Mouse (Mus musculus): ENCODE results near the gene Mdfic. TPM values are rescaled to one million over a fixed set of nuclear protein-coding genes. Genes with fewer than 3 reads are reported as not detected.
A peak's percentile ranks its signal among the peaks of the same experiment; 100 is the strongest.

The Mdfic gene
- polyA plus RNA-seq, 1 experiment from 2014 or later = 190 TPM

DNA sequence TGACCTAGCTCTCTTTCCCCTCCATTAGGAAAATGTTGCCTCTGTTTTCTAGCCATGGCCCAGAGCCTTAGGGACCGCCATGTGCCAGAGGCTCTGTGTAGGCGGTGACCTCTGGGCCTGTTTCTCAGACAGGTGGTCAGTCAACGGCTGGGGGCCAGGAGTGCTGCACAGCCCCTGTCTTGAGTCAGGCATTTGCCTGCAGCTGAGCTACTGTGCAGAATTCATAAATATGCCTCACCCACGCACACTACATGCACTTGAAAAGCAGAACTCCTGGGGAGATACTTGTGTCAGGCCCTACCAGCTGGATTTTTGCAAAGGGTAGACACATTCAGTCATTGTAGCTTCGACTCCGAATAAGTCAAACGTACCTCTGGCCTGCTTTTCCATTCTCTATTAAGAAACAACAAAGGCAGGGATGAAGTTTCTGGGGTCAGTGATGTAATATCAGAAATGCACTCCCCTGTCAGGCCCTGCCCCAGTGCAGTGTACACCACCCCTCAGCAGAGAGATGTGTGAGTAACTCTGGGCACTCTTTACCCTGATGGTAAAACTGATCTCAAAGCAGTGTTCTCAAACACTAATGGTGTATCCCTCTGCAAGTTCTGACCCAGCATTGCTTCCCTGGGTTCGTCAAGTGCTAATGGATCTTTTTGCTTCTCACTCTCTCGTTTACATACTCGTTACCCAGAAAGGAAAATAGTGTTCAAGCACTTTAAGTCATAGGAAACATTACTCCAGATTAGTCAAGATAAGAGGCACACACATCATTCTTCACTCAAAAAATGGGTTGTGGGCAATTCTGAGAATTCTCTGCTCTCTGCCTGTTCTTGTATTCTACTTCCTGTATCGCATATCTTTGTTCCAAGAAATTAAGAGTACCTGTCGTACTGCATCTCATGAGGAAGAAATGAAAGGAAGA lies 72.5 kb downstream of the Mdfic start:
- 33% methylated on average over 12 of the region's 12 CpGs for WGBS (ENCODE audit: missing documents)
- H3K4me3 ChIP-seq (ENCODE audit: inconsistent target) = peak overlapping the region; percentile 5; the same call in 1 of the 2 replicates
- H3K27ac ChIP-seq = peak overlapping the region; percentile 57
- peaks cover 100% of the 10 kb centered on the region for H3K79me2 ChIP-seq (ENCODE audit: inconsistent target)
- H3K36me3 ChIP-seq (ENCODE audit: inconsistent target) = peaks cover 23% of the 10 kb centered on the region; the same call in 1 of the 2 replicates

DNA sequence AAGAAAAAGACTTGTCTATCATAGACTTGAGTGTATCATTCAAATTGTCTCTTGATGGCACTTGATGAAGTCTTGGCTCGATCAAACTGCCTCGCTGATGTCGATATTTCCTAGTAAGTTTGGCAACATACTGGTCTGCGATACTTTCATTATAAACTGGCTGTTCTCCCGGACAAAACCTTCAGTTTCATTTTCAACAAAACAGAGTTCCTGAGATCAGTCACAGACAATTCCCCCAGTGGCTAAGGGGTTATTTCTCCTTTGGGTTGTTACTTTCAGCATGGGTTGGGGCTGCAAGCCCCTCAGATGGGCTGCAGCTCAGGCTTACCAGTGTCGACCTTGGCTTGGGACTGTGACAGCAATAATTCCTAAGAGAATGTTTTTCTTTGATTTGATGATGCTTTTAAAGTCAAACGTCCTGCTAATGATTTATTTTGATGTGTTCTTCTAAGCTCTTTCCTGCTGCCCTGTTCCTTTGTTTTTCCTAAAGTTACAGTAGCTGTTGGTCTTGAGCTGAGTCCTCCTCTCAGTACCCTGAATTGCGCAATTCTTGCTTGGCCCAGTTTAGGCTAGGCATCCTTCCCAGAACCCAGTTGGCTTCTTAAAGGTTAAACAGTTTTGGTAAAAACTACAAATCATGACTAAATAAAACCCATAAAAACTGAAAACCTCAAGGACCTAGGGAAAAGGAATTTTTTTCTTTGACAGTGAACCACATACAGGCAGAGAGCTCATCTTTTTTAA lies 73.3 kb downstream of the Mdfic start:
- 17% methylated on average over 8 of the region's 8 CpGs for WGBS (ENCODE audit: missing documents)
- Histone ChIP-seq H3K36me3 (ENCODE audit: inconsistent target) (peaks cover 15% of the 10 kb centered on the region; the same call in 1 of the 2 replicates), H3K27ac (peak overlapping the region; percentile 57), H3K79me2 (ENCODE audit: inconsistent target) (peaks cover 100% of the 10 kb centered on the region), H3K4me3 (ENCODE audit: inconsistent target) (peak overlapping the region; percentile 5; the same call in 1 of the 2 replicates)

DNA sequence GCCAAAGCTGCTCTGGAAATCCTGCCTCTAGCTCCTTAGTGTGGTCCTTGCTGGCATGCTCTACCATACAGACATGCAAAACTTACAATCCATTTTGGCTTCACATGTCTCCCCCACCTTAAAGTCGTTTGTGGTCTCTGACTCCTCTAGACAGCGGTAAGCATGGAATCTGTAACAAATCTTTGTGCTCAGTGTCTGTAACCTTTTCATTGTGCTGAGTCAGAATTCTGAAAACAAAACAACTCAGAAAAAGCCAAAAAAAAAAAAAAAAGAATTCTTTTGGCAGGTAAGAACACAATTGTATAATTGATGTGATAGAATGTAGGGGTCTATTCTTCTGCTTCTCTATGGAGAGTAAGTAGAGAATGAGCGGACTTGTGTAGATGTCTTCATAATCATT lies 74.3 kb downstream of the Mdfic start:
- 85% methylated on average over 3 of the region's 3 CpGs for WGBS (ENCODE audit: missing documents)
- Histone ChIP-seq H3K4me3 (ENCODE audit: inconsistent target) (no peak overlapping the region), H3K36me3 (ENCODE audit: inconsistent target) (peaks cover 22% of the 10 kb centered on the region), H3K27ac (no peak overlapping the region), H3K79me2 (ENCODE audit: inconsistent target) (peaks cover 100% of the 10 kb centered on the region)

DNA sequence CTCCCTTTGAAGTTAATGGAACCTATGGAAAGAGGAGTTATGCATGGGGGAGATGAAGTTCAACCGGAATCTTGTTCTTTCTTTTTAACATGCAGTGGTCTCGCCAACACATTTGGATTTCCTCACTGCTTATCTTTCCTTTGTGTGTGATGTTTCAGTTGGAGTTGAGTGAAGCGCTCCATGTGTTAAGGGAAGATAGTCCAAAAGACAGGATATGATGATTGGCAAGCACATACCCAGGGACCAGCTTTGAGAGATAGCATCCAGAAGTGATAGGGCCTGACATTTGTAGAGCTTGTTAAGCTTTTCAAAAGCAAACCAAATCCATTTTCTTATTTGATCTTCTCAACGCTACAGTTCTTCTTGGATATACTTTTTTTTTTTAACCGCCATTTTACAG lies 86.9 kb downstream of the Mdfic start:
- Histone ChIP-seq H3K79me2 (ENCODE audit: inconsistent target) (no peaks in the 10 kb centered on the region), H3K36me3 (ENCODE audit: inconsistent target) (peaks cover 30% of the 10 kb centered on the region; the same call in 1 of the 2 replicates), H3K27ac (no peak overlapping the region), H3K4me3 (ENCODE audit: inconsistent target) (no peak overlapping the region)
- 99% methylated on average over 5 of the region's 5 CpGs for WGBS (ENCODE audit: missing documents)

DNA sequence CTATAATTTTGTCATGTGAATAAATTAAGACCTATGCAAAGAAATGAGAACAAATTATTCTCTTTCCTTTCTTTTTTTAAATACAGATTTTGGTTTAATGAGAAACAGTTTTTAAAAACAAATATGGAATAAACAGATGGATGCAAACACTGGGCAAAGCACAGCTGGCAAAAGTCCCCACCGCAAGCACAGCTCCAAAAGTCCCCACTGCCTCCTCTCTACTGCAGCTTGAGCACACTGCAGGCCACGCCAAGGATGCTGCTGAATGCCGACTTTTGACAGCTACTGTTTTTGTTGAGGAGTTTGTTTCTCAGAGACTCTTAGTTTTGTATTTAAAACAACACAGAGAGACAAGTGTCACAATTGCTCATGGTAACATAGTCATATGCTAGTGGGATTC lies 104.8 kb downstream of the Mdfic start:
- Histone ChIP-seq H3K79me2 (ENCODE audit: inconsistent target) (no peaks in the 10 kb centered on the region), H3K27ac (no peak overlapping the region), H3K36me3 (ENCODE audit: inconsistent target) (no peaks in the 10 kb centered on the region), H3K4me3 (ENCODE audit: inconsistent target) (no peak overlapping the region)
- 83% methylated on average over 1 of the region's 3 CpGs for WGBS (ENCODE audit: missing documents)

DNA sequence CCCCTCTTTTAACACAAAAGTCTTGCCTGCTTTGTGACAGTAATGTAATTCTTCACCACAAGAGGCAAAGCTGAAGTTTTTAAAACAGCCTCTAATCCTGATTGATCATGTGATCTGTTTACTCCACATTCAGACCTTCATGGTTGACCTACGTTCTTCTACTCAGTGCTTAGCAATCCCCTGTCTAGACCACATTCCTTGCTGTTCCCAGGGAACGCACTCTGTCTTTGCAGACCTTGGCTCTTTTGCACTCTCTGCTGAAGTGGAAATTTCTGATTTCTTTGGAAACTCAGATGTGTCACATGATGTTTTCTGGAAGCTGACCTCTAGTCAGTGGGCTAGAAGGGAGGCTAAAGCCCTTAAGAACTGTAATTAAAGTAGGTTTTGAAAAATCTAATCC lies 109.4 kb downstream of the Mdfic start:
- Histone ChIP-seq H3K4me3 (ENCODE audit: inconsistent target) (no peak overlapping the region), H3K36me3 (ENCODE audit: inconsistent target) (no peaks in the 10 kb centered on the region), H3K79me2 (ENCODE audit: inconsistent target) (no peaks in the 10 kb centered on the region), H3K27ac (no peak overlapping the region)
- 95% methylated on average over 2 of the region's 2 CpGs for WGBS (ENCODE audit: missing documents)

DNA sequence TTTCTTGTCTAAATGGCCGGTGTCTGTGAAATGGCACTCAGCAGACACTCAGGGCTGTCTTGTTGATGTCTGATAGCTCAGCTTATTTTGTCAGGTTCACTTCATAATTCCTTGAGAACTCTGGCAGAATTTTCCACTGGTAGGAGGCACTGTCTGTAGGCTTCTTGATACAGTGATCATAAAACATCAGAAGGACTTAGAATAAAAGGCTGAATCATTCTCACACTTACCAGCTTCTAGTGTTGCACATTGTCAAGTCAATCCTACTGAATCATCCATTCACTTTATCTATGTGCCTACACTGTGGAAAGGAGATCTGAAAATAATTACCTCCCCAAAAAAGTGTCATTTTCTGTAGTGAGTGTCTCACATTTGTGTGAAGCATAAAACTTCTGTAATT lies 110.2 kb downstream of the Mdfic start:
- no peak overlapping the region for H3K27ac ChIP-seq
- H3K4me3 ChIP-seq (ENCODE audit: inconsistent target) = no peak overlapping the region
- H3K79me2 ChIP-seq (ENCODE audit: inconsistent target) = no peaks in the 10 kb centered on the region
- peaks cover 5% of the 10 kb centered on the region; the same call in 1 of the 2 replicates for H3K36me3 ChIP-seq (ENCODE audit: inconsistent target)
- WGBS (ENCODE audit: missing documents) = 100% methylated on average over 1 of the region's 1 CpGs

DNA sequence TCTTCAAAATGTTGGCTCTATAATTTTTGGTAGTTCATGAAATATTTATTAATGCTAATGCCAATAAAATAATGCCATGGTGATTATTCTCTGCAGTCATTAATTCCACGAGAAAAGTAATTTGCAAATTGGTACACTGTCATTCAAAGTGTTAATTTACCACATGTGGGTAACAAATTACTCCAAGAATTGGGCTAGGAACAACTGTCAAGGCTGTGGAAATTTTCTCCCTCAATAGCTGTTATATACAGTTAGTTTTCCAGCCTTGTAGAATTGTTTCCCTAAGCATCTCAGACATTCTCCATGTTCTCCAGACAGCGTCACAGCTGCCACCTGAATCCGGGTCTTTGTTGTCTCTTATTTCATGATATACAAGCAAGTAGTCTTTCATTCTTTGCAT lies 117.2 kb downstream of the Mdfic start:
- Histone ChIP-seq H3K36me3 (ENCODE audit: inconsistent target) (peaks cover 6% of the 10 kb centered on the region; the same call in 1 of the 2 replicates), H3K27ac (no peak overlapping the region), H3K4me3 (ENCODE audit: inconsistent target) (no peak overlapping the region), H3K79me2 (ENCODE audit: inconsistent target) (no peaks in the 10 kb centered on the region)
- WGBS (ENCODE audit: missing documents) = 100% methylated on average over 3 of the region's 3 CpGs

DNA sequence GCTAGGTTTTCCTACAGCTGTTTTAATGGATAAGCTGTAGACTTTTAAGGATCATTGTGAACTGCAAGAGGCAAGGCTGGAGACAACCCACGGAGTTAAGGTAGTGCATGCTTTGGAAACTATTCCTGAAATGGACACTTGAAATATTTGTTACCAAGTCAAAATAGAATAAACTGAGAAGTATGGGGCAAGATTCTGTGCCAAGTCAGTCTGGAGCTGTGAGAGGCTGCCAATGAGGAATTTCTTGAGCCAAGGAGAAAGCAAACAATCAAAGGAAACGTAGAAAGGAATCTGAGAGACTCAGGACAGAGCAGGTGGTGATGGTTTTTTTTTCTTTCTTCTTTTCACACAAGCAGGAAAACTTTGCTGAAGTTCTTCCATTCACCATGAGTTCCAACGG lies 119.4 kb downstream of the Mdfic start:
- 98% methylated on average over 3 of the region's 3 CpGs for WGBS (ENCODE audit: missing documents)
- H3K4me3 ChIP-seq (ENCODE audit: inconsistent target) = no peak overlapping the region
- peaks cover 7% of the 10 kb centered on the region; the same call in 1 of the 2 replicates for H3K79me2 ChIP-seq (ENCODE audit: inconsistent target)
- no peak overlapping the region for H3K27ac ChIP-seq
- H3K36me3 ChIP-seq (ENCODE audit: inconsistent target) = peaks cover 6% of the 10 kb centered on the region; the same call in 1 of the 2 replicates

DNA sequence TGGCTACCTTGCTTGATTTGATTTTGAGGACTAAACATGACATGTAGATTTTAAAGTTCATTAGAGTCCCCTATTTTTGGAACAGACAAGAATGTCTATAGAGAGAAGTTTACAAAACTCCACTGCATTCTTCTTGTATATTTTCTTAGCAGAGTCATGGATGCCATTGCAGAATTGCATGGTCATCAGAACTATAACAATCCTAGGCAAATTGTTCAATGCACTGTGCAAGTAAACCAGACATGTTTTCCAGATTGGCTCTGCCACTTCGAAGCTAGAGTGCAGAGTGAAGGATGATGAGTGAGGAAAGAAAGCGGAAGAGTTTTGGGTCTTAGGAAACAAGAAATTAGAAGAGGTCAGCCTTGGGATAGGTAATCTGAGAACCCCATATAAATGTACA lies 120.0 kb downstream of the Mdfic start:
- 100% methylated on average over 2 of the region's 2 CpGs for WGBS (ENCODE audit: missing documents)
- H3K36me3 ChIP-seq (ENCODE audit: inconsistent target) = peaks cover 3% of the 10 kb centered on the region; the same call in 1 of the 2 replicates
- no peak overlapping the region for H3K27ac ChIP-seq
- H3K4me3 ChIP-seq (ENCODE audit: inconsistent target) = no peak overlapping the region
- peaks cover 11% of the 10 kb centered on the region; the same call in 1 of the 2 replicates for H3K79me2 ChIP-seq (ENCODE audit: inconsistent target)

DNA sequence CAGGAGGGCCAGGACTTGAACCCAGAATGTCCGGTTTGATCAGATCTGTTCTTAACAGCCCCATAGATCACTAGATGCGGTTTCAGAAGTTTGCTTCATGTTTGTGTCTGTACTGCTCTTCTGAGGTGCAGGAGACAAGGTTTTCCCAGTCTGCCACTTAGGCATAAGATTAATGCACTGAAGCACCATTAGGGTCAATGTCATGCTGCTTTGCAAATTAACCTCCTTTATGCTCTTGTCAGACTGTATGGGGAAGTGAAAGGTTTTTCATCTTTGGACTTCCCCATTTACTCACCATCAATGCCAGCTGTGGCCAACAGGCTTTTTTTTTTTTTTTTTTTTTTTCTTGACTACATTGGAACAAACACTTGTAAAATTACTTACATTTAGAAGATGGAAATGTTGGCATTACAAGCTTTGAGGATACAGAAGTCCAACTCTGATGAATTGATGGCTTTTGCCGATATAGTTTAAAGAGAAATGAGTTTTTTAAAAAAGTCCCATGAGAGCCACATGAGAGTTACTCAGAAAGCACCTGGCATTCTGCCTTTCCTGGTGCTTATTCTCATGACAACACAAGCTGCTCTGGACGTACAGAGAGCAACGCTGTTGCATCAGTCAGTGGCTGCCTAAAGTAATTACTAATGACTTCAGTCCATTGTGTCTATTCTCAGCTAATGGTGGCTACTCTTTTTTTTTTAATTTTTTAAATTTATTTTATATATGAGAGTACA lies 121.2 kb downstream of the Mdfic start:
- no peak overlapping the region for H3K4me3 ChIP-seq (ENCODE audit: inconsistent target)
- peak overlapping the region; percentile 65 for H3K27ac ChIP-seq
- H3K36me3 ChIP-seq (ENCODE audit: inconsistent target) = no peaks in the 10 kb centered on the region
- peaks cover 11% of the 10 kb centered on the region; the same call in 1 of the 2 replicates for H3K79me2 ChIP-seq (ENCODE audit: inconsistent target)
- WGBS (ENCODE audit: missing documents) = 16% methylated on average over 5 of the region's 5 CpGs

DNA sequence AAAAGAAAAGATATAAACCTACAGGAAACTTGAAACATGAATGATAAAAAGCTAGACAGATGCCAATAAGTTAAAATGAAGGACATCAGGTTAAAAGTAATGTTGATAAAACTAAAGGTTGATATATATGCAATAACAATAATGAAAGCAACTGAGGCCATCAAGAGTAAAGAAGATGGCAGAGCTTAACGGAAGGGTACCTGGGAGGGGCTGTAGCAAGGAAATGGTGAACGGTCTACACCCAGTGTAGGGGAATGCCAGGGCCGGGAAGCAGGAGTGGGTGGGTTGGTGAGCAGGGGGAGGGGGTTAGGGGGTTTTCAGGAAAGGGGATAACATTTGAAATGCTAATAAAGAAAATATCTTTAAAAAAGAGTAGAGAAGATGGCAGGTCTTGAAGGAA lies 122.8 kb downstream of the Mdfic start:
- H3K79me2 ChIP-seq (ENCODE audit: inconsistent target) = peaks cover 11% of the 10 kb centered on the region; the same call in 1 of the 2 replicates
- WGBS (ENCODE audit: missing documents) = 91% methylated on average over 3 of the region's 3 CpGs
- no peaks in the 10 kb centered on the region for H3K36me3 ChIP-seq (ENCODE audit: inconsistent target)
- no peak overlapping the region for H3K4me3 ChIP-seq (ENCODE audit: inconsistent target)
- H3K27ac ChIP-seq = no peak overlapping the region

DNA sequence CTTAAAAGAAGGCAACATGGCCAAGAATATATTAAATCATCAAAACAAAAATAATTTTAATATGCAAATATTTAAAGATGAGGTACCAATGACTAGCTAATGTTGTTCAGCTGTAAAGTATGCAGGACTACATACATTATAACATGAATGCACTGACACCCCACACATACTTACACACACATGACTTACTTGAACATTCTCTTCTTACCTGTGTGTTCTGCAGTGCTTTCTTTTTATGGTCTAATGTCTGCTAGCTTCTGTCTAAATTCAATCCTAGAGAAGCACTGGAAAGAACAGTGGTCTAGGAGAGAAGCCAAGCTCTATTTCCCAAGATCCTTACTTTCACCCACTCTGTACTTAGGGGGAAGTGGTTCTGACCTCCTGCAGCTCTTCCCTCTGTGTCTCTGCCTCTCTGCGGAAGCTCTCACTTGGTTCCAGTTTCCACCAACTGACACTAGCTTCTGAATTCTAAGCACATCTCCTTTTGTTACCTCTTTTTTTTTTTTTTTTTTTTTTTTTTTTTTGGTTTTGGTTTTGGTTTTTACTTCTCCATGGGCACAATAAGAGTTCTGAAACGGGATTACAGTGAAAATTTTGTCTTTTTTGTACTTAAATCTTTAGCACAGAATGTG lies 125.4 kb downstream of the Mdfic start:
- WGBS (ENCODE audit: missing documents) = 0% methylated on average over 2 of the region's 2 CpGs
- Histone ChIP-seq H3K36me3 (ENCODE audit: inconsistent target) (no peaks in the 10 kb centered on the region), H3K79me2 (ENCODE audit: inconsistent target) (peaks cover 11% of the 10 kb centered on the region; the same call in 1 of the 2 replicates), H3K27ac (peak overlapping the region; percentile 65), H3K4me3 (ENCODE audit: inconsistent target) (peak overlapping the region; percentile 7; the same call in 1 of the 2 replicates)

Measured in macrophage (primary cell).